Mouse (Mus musculus) right cerebral cortex, postnatal 4 days (tissue): ENCODE results near the gene Prr12.
"Not testable (repeated sequence)": the region's sequence is repeated elsewhere in the genome, so short reads cannot be mapped to it uniquely, and the experiment has no call there.

Source experiments
- DNase-seq: peaks from one replicate; pipeline ENCODE4 v3.0.0-alpha.2; 2022

Prr12 gene

DNA sequence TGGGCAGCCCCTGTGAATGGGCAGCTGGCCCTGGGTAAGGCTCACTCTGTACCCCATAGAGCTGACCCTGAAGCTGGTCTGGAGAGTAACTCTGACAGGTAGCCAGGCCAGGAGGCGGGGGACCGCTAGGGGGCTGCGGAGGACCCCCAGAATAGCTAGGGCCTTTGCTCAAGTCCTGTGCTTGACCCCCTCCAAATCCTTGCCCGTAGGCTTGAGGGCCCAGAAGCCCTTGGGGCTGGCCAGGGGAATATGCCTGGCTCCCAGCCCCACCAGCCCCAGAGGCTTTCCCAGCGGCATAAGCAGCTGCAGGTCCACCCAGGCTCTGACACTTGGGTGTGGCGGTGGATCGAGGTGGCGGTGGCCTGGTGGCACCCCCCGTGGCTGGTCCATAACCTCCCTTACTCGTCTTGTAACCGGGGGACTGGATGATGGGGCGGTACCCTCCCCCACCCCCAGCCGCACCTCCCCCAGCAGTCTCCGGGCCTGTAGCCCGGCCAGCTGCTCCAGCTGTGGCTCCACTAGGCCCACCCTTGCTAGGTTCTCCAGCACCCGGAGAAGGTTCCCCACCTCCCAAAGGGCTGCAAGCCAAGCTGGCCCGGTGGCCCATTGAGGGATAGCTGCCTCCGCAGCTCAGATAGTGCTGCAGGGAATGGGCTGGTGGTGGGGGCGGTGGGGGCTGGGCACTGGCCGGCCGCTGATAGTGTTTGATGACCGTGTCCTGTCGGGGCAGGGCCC lies 3.6 kb downstream of the Prr12 start:
- no peak for DNase-seq

DNA sequence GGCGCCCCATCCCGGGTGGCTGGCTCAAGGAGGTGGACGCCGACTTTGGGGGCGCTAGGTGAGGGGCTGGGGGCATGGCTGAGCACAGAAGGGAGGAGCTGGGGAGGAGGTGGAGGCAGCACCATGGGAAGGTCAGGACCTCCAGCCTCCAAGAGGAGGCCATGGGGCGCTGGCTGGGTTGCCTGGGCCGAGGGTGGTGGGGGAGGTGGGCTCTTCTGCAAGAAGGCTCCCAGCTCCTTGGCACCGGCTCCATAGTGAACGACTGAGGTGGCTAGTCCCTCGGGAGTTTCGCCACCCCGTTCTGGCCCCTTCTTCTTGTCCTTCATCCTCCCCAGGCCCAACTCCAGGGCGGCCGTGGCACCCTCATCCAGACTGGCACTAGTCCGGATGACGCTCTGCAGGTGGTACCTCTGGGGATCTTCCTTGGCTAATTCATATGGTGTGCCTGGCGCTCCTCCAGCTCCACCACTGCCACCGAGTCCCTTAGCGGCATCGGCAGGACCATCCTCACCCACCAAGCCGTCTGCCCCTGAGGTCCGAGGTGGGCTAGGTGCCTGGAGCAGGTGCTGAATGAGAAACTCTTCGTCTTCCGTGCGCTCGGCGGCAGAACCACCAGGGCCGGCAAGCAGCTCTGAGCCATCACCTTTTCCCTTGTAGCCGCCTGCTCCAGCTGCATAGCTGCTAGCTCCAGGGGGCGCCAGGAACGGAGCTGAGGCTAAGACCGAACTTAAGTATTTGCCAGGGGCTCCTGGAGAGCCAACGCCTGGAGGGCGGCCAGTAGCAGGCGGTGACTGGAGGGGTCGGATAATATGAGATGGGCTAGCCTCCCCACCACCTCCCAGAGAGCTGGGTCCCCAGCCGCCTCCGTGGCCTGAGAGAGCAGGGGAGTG lies 4.4 kb downstream of the Prr12 start:
- no peak for DNase-seq

DNA sequence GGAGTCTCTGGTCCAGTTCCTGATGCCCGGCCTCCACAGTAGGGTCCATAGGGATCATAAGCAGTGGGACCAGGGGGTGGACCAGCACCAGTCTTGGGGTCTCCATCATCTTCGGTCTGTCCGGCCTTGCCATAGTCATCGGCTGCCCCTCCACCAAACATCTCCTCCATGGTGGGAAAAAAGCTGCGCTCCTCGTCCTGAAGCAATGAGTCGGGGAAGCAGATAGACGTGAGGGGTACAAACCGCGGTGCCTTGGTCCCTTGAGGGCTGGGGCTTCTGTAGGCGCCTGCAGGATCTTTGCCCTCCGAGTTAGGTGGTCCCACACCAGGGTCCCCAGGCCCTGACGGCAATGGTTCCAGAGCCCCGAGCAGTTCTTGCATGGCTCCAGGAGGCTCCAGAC lies 5.2 kb downstream of the Prr12 start:
- DNase-seq, result no peak

DNA sequence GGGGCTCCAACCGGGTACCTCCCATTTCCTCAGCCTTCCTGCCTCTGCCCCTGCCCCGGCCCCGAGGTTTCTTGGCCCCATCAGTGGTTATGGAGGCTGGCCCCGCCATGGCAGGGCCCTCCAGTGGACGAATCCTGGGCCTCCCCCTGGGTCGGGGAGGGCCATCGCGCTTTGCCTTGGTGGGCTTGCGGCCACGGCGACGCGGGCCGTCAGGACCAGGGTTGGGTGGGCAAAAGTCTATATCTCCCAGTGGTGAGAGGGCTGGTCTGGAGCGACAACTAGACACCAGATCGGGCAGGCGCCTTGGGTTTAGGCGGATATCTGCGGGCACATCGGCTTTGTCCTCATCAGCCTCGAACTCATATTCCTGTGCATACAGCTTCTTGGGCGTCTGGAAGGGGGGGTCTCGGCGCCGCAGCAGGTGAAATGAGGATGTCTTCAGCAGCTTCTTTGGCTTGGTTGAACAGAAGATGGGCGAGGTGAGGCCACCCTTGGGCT lies 5.8 kb downstream of the Prr12 start:
- DNase-seq, result no peak

DNA sequence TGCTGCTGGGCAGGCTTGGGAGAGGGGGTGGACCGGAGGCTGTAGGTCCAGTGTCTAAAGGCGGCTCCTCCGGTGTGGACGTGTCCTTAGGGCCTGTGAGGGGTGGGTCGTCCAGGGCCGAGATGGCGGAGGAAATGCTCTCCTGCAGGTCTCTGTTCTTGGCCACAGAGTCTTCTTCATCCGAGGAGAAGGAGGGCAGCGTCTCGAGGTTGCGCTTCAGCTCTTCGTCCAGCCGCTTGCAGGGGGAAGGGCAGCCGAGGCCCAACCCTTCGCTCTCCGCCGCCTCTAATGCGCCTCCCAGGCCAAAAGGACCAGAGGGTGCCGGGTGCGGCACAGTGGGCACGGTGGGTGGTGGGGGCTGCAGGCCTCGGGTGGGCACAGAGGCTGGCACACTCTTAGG lies 6.9 kb downstream of the Prr12 start:
- no peak for DNase-seq

DNA sequence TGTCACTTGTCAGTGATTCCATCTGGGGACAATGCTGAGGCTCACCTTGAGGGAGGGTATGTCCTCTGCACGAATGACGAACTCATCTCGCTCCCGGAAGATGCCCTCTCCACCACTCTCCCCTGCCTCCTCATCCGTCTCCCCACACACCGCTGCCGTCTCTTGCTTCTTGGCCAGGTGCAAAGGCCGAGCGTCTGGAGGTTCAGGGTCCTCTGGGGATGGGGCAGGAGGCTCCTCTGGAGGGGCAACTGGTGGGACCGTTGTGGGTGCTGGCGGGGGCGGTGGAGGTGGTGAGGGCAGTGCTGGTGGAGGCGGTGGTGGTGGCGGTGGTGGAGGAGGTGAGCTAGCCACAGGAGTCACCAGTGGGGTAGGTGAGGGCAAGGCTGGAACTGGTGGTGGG lies 9.4 kb downstream of the Prr12 start:
- DNase-seq, result no peak

DNA sequence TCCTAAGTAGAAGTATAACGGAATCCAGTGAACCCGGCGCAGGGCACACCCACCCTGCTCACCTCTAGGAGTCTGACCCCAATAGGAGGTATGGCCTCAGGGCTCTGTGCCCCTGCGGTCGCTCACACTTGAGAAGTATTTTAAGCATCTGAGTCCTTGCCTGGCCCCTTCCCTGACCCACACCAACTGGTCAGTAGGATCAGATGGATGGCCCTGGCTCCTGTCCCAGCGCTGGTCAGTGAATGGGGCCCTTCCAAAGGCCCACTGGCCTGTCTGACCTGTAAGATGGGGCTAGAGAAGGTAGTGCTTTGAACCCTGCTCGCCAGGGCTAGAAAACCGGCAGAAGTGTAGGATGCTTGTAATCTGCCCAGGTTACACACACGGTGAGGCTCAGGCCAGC lies 11.8 kb downstream of the Prr12 start:
- DNase-seq, result no peak

DNA sequence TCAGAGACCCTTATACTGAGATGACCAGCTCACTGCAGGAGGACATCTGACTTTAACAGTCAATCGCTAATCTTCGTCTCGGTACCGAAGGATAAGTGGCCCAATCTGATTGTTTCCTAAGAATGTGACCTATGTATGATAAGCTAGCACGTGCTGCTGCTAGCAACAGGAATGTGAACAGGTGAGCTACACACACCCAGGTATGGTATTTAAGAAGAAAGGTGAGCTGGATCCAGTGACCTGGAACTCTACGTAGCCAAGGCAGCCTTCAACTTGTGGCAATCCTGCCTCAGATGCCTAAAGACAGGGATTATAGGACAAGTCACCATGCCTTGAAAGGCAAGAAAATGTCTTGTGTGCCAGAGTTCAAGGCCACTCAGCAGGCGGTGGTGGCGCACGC lies 14.3 kb downstream of the Prr12 start:
- no peak for DNase-seq

DNA sequence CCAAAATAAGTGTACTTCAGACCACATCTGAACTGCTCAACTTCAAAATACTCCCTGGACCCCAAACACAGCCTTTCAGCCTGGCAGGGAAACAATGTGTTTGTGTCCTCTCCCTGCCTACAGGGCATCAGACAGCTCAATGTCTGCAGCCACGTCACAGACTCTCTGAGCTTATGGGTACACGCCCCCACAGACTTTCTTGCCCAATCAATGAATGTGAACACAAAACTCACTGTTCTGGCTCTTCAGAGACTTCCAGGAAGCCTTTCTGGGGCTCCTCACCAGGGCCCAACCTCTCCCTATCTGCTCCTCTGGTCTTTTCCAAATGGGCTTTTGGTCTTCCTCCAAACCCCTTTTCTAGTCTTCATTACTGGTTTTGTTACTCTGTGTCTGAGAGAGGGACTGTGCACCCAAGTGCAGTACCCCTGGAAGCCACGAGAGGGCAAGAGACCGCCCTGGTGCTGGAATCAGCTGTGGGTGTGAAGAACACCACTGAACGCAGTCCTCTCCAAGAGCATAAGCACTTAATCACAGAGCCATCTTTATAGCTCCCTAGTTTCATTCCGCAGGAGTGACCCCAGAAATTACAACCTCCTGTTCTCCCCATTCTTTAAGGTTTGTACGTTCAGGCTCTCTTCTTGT lies 14.8 kb downstream of the Prr12 start:
- peak; percentile 55 for DNase-seq

DNA sequence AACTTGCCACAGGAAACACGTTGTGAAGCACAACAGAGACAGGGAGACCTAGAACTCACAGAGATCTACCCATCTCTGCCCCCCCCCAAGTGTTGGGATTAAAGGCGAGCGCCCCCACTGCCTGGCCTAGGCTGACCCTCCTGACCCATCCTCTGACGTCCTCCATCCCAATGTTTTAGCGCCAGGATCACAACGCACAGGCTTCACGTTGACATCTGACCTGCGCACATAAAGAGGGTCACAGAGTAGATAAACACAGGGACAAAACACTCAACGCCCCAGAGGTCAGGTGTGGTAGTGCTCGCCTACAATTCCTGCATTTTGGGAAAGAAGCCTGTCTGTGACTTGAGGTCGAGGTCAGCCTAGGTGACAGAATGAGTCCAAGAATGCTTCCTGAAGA lies 16.0 kb downstream of the Prr12 start:
- DNase-seq, result no peak

DNA sequence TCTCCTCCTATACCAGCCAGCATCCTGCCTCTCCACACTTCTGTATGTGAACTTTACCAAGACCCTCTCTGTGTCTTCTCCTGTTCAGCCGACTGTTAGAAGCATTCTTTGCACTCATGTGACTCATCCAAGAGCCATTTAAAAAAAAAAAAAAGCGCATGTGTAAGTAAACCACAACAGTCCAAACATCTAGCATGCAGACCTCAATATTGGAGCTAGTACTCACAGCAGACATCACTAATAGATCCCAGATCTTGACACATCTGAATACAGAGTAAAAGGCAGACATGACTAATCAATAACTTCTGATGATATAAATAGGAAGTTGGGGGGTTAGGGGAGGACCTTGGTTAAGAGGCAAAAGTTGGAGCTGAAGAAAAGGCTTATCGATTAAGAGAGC lies 17.1 kb downstream of the Prr12 start:
- DNase-seq, result no peak

DNA sequence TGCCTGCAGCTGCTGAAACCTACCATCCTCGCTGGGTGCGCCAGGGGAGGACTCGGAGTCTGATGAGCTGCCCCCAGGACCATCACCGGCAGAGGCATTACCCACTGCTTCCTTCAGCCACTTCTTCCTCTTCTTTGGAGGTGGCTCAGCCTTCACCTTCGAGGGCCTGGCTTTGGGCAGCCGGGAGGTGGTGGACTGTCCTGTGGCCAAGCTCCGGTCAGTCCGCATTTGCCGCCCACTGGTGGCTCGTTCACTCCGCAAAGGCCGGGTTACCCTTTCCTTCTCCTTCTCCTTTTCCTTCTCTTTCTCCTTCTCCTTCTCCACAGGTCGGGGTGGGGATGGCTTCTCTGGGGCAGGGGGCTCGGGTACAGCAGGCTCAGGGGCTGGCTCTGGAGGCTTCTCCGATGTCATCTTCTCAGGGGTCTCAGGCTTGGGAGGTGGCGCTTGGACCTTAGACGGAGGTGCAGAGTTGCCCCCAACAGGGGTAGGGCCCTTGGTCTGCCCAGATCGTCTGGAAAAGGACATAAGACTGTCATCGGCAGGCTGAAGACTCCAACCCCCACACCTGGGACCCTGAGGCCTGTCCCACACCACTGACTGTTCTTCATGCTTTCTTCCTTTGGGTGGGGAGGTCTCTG lies 18.8 kb downstream of the Prr12 start:
- no peak for DNase-seq

DNA sequence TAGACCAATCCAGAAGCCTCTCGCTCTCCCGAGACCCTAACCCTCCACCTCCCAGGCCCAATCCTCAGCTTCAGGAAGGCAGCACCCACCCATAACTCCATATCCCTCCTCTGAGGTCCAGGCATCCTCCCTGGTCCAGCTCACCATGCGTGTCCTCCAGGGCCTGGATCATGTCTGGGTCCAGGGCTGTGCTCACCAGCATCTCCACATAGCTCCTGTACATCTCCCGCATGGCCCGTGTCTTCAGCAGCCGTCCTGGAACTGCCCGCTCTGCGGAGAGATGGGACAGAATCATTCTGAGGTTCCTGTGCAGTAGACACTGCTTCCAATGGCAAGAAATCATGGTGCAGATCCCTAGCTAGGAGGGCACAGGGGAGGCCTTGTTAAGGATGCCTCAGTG lies 21.8 kb downstream of the Prr12 start:
- DNase-seq, result no peak

DNA sequence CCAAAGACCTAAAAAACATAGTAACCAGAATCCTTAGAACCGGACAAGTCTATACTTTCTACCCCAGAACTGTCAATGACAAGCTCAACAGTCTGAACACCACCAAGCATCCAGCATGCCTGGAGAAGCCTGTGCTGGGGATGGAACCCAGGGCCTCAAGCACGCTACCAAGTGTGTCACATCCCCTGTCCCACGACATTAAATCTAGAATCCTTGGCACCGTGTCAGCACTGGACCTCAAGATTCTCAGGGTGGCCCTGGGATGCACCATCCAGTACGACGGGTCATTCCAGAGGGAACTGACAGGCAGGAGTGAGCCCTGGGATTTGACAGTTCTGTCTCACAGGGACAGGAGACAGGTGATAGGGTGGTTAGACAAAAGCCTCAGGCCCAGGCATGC lies 22.7 kb downstream of the Prr12 start:
- no peak for DNase-seq

DNA sequence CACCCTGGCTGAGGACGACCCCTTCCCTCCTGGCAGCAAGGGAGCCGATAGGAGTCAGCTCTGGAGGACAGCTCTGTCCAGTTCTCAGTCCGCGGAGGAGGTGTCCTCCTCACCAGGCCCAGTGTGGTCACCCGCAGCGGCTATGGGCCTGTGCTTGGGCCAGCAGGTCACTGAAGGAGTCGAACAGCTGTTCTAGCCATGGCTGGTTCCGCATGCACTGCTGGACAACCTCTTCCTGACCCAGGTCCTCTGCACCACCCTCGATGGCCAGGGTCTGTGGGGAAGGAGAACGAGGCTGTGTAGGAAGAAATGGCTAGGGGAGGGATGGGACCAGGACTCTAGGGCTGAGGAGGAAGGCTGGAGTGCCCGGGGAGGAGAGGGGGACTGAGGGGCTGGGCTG lies 24.3 kb downstream of the Prr12 start:
- DNase-seq, result no peak

DNA sequence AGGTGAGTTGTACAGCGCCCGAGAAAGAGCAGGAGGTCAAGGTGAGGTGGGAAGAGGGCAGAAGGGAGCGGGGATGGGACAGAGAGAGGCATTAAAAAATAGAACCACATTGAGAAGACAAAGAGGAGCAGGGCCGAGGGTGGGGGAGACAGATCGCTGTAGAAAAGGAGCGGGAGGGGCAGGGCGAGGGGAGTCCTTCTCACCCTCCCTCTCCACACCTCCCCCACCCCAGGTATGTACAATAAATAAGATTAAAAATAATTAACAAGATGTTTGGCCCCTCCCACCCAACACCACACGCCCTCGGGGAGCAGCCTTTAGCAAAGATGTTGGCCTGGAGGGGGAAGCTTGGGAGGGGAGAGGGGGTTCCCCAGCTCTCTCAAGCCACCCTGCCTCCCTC lies 24.9 kb downstream of the Prr12 start:
- DNase-seq, result no peak

DNA sequence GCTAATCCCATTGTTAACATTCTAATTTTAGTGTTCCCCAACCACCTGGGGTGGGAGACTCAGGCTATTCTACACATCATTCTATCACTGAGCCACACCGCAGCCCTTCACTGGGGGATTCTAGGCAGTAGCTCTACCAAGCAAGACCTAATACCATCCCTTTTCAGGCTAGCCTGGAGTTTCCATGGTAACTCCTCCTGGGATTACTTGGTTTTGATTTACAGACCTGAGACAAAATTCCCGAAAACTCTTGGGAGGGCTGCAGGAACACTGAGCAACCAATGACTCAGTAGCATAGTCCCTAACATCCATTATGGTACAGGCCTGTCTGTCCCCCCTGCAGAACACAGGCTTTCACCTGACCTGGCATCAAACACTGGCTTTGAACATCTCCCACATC lies 26.4 kb downstream of the Prr12 start:
- DNase-seq, result no peak

DNA sequence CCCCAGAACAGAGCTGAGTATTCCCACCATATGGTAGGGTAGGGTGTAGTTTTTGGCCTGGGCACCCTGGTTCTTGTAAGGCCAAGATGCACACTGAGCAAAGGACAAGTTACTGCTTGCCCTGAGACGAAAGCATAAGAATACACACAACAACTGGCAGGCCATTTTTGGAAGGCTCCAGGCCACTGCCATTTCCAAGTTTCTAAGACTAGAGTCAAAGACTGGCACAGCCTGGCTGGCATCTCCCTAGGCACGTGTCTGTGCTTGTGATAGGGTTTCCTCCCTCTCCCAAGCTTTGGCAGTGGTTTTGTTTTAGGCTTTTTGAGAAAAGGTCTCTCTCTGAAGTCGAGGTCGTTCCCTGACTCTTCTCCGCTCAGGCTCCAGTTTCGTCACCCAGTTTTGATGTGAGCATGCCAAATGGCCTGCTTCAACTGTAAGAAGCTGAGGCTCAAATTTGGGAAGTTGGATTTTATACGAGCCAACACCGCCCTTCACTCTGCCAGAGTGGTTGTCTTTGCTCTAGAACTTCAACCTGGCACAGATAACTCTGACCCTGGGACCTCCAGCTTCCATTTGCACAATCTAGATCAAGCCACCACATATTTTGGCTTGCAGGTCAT lies 27.0 kb downstream of the Prr12 start:
- DNase-seq, result no peak

DNA sequence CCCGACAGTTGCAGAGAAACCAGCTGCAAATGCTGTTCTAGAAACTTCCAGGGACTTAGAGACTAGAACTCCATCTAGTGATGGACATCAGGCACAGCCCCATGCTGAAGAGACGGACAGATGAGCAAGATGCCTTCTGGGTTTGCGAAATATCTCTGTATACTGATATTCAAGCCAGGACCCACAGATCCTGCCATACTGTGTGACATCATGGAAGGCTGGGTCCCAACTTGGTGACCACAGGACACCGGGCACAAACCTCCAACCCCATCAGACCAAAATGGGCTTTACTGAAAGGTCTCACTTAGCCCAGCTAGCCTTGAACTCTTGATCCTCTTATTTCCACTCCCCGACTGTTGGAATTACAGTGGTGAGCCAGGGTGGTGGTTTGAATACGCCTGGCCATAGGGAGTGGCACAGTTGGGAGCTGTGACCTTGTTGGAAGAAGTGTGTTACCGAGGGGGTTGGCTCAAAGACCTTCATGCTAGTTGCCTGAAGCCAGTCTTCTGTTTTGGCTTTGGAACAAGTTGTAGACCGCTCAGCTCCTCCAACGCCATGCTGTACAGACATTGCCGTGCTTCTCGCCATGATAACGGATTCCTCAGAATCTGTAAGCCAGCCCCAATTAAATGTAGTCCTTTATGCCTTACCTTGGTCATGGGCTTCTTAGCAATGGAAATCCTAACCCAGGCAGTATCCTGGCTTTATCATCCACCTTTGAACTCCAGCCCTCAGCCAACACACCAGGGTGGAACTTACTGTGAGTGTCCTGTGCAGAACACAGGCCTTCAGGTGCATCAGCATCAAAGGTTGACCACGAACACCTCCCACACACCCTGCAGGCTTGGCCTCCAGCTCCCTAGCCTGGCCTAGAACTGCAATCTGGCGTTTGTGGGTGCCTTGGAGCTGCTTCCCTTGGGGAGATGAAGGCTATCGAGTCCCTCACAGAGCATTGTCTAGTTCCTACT lies 28.1 kb downstream of the Prr12 start:
- no peak for DNase-seq

DNA sequence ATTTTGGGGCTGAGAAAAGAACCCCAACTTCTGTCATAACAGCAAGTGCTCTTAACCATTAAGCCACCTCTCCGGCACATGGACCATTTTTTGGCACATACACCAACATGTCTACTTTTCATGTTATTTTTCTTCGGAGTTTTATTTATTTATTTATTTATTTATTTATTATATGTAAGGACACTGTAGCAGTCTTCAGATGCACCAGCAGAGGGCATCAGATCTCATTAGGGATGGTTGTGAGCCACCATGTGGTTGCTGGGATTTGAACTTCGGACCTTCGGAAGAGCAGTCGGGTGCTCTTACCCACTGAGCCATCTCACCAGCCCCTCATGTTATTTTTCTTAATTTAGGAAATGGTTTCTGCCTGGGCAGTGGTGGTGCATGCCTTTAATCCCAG lies 29.0 kb downstream of the Prr12 start:
- DNase-seq, result not testable (repeated sequence)

DNA sequence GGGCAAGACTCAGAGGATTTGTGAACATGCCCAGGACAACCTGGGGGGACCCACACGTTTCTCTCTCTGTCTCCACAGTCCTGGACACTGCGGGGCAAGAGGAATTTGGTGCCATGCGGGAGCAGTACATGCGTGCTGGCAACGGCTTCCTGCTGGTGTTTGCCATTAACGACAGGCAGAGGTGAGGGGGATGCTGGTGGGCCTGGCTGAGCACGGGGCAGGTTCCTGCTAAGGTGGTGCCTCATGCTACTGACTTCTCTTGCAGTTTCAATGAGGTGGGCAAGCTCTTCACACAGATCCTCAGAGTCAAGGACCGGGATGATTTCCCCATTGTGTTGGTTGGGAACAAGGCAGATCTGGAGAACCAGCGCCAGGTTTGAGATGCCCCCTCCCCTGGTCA lies 32.5 kb downstream of the Prr12 start:
- DNase-seq, result no peak
